Mouse (Mus musculus) T-cell, adult 2 months (primary cell): ENCODE measurements around the gene Azi2.

Experiments
- DNase-seq: peaks from one replicate; pipeline ENCODE4 v3.0.0; 2022; ENCODE audit warnings: low spot score

The Azi2 gene

DNA sequence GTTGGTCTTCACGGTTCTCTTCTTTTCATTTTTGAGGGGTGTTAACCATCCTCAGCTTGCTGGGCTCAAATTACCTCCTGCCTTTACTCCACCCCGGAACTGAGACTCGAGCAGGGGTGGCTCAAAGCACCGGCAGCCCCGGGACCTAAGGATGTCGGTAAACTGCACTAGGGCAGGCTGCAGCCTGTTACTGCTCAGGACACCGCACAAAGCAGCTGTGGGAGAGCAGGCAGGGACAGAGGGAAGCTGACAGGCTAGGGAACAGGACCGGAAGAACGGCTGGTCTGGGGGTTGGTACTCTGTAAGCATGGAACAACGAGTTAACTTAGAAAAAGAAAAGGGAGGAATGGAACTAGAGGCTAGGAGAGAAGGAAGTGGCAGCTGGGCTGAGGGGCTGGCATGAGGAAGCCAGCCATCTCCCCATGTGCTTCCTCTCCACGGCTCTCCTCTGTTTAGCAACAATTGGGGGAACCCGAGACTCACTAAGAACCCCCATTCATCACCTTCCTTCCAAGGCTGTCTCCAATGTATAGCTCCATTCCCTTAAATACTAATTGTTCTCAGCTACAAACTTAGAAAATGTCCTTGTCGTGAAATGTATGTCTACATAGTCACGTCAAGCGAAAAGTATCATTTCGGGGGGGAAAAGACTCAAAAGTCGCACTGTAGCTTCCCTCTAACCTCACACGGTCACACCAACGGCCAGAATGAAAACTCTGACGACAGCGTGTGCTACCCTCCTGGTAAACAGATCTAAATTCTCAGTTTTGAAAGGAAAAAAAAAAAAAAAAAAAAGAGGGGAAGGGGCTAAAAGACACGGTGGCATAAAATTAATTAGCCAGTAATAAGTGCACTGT lies 42.5 kb downstream of the Azi2 start:
- DNase-seq = peak; percentile 20

DNA sequence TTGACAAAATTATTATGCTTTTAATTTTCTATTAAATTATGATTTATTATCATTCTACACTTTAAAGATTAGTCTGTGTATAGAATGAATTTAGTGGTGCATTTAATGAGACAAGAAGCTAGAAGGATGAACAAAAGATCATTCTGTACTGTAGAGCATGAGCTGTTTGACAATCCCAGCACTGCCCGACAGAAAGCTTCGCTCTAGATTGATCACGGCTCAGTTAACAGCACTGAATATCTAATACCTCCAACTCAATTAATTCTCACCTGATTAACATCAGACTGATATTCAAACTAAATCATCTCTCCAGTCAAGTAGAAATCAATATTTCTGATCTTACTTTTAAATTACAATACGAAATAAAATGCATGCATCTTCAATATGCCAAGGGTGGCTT lies 43.5 kb downstream of the Azi2 start:
- no peak for DNase-seq

DNA sequence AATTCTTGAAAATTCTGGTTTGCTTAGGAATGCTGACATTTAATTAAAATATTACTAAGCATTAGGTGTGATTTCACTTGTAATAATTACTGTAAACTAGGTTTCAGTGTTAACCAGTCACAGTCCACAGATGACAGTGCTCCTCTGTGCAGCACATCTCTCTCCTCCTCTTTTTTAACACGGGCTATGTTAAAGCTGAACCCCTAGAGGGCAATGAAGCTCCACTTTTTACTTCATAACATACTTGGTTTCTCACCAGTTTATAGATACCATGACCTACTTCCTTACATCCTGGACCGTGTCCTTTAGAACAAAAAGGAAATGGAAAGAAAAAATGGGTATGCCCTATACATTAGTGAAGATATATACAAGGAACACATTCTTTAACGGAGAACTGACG lies 59.1 kb downstream of the Azi2 start:
- no peak for DNase-seq

DNA sequence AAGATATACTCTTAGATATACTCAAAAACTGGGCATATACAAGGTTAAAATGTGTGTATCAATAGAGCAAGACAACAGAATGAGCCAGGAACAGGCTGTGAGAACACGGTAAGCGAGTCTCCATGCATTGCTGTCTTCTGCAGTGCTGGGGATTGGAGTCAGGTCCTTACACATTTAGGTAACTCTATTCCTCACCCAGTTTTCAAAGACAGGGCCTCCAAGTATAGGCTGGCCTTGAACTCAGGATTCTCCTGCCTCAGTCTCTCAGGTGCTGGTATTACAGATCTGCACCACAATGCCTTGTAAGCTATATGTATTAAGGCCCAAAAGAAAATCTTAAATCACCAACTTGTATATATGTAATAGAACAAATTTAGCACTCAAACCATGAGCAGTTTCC lies 60.2 kb downstream of the Azi2 start:
- DNase-seq = no peak

DNA sequence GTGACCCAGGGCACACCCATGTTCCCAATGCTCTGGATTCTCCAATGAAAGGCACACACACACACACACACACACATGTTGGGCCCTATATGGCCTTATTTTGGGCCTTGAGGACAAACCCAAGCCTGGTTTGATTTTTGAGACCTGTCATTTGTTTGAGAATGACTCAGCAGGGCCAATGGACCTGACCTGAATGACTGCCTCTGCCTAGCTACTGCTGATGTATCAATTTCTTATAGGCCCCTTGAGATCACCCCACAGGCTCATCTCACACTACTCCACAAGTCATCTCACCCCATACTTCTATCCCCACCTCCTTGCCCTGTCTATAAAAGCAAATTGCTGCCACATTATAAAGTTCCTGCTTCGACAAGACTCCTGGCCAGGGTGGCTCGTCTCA lies 61.5 kb downstream of the Azi2 start:
- DNase-seq = no peak

DNA sequence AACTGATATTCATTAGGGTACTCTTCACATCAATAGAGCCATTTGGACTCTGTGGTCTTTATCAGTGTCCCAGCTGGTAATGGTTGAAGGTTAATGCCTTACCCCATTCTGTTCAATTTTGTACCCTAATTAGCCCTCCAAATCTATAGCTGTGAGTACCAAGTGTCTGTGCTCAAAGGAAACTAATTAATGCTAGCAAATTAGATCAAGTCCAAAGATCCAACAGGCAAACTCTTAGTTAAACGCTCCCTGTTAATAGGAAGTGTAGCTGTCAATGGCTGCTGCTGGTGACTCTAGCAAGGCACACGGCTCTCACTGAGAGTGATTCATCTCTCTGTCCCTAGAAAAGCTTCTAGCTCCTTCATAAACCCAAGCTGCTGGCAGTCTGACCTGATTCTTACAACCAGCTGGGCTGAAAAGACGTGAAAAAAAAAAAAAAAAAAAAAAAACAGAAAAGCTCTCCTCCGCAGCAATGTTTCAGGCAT lies 68.3 kb downstream of the Azi2 start:
- no peak for DNase-seq

DNA sequence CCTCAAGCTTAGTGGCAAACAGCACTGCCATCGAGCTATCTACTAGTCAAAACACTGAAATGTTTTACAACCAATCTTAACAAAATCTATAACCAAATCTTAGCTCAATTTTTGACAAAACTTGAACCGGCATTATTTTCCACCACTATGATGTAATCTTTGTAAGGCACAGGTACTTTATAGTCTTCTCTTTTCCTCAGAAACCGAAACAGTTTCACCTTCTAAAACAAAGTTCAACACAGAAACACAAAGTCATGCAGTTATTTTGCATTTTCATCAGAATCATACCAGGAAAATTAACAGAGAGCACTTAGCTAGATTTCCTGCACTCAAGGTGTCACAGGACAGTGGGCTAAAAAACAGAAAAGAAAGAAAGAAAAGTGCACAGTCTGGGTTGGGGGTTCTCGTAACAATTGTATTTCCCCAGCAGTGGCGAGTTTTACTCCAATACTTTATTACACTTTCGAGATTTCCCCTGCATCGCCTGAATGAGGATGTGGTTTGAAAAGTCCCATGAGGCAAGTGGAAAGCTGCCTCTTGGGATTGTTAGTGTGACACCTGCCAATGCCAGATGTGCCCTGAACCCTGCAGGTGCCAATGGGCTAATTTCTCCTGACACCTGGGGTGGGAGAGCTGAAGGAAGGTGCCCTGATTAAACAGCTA lies 69.5 kb downstream of the Azi2 start:
- DNase-seq = no peak

DNA sequence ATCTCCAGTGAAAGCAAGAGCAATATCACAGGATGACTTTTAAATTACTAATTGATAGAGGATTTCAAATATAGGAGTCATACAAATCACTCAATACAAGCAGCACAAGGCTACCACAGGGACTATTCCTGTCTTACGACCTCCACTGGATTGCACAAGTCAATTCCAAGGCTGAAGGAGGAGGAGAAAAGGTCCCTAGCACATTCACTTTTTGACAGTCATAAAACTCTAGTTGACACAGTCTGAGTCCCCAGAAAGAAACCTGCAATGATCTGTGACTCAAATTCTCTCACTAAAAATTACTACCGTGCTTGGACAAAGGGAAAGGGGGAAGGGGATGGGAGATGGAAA lies 70.0 kb downstream of the Azi2 start:
- no peak for DNase-seq
